Mouse (Mus musculus) testis, adult 2 months (tissue): Measurements from ENCODE around the gene H1fnt.

Experiments
- CTCF ChIP-seq: fragments of 200-500 bp; IDR thresholded peaks from 2 replicates; pipeline ENCODE4 v1.5.1; 2012; ENCODE audit warnings: low read depth, mild to moderate bottlenecking, inconsistent platforms, low read length, moderate library complexity; ENCODE audit not compliant: control insufficient read depth, insufficient read depth, insufficient replicate concordance
- POLR2A ChIP-seq: fragments of 200-500 bp; IDR thresholded peaks from 2 replicates; pipeline ENCODE4 v1.6.1; 2012; ENCODE audit warnings: low read depth, mild to moderate bottlenecking, inconsistent platforms, low read length, moderate library complexity; ENCODE audit not compliant: control insufficient read depth

- TF ChIP-seq CTCF, result no peak
- TF ChIP-seq POLR2A, result peak; percentile 64; the same call in 1 of the 2 replicates
Observed at GRCm38 (mm10) chr15:98256271-98256670, 822 bp downstream of the H1fnt start.
